Comparison of ENCODE assay signal across 25 mouse cellular contexts in the genomic region with DNA sequence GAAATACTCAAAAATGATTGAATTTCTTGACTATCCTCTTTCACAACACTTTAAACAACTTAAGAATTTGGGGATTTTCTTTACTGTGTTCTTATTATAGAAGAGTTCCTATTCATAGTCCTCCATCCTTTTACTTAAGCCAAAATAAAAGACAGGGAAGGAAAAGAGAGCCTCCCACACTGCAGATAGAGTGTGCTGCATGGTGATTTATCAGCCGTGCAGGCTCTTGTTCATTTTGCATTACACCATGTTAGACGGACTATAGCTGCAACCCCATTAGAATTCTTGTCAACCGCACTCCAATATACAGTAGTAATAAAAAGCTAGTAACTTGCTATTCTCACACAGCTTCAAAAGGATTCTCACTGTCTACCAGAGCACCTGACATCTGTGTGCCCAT.
"Had no signal": no experiment of that assay in that cellular context is flagged by ENCODE, and none has a peak within 500 bp of the region (broad histone marks: within the 10 kb centered on the region; RNA-seq: fewer than 3 reads in every experiment).

No protein-coding gene starts in this region.

- H3K4me2 ChIP-seq: heart, embryonic 12.5 days; hindbrain, embryonic 12.5 days; hindbrain, embryonic 14.5 days; intestine, embryonic 15.5 days; limb, embryonic 12.5 days; liver, embryonic 11.5 days had no signal

- H3K36me3 ChIP-seq: heart, embryonic 10.5 days; heart, embryonic 12.5 days; hindbrain, embryonic 10.5 days; hindbrain, embryonic 12.5 days; intestine, embryonic 15.5 days; limb, embryonic 10.5 days; limb, embryonic 12.5 days had no signal

- H3K4me1 ChIP-seq: heart, embryonic 10.5 days; heart, embryonic 12.5 days; hindbrain, embryonic 10.5 days; hindbrain, embryonic 12.5 days; intestine, embryonic 15.5 days; limb, embryonic 10.5 days; limb, embryonic 12.5 days had no signal

- H3K27me3 ChIP-seq: heart, embryonic 12.5 days; hindbrain, embryonic 12.5 days; intestine, embryonic 15.5 days; limb, embryonic 12.5 days had no signal

- H3K9me3 ChIP-seq: heart, embryonic 10.5 days; heart, embryonic 12.5 days; hindbrain, embryonic 10.5 days; hindbrain, embryonic 12.5 days; intestine, embryonic 15.5 days; limb, embryonic 10.5 days; limb, embryonic 12.5 days had no signal

- H3K9ac ChIP-seq: heart, embryonic 12.5 days; hindbrain, embryonic 12.5 days; hindbrain, embryonic 14.5 days; intestine, embryonic 15.5 days; limb, embryonic 12.5 days had no signal

- H3K4me3 ChIP-seq: gastrocnemius, adult 2 months; heart, embryonic 10.5 days; heart, embryonic 12.5 days; hindbrain, embryonic 10.5 days; hindbrain, embryonic 12.5 days; intestine, embryonic 15.5 days; layer of hippocampus, adult 2 months; limb, embryonic 10.5 days; limb, embryonic 12.5 days had no signal

- ATAC-seq: hindbrain, embryonic 16.5 days; inflammation-experienced regulatory T-cells, adult 6 months; intestine, embryonic 15.5 days; intestine, postnatal 0 days had no signal

- H3K27ac ChIP-seq: gastrocnemius, adult 2 months; heart, embryonic 10.5 days; hindbrain, embryonic 10.5 days; hindbrain, embryonic 12.5 days; hindbrain, embryonic 14.5 days; intestine, embryonic 15.5 days; layer of hippocampus, adult 2 months; limb, embryonic 10.5 days; limb, embryonic 12.5 days had no signal

- DNase-seq: gastrocnemius, adult 2 months; gastrocnemius, postnatal 10 days; gastrocnemius, postnatal 25 days; heart, adult 18-20 months; heart, postnatal 10 days; heart, postnatal 4 days; kidney, adult 18-20 months; kidney, adult 8-10 months; kidney, postnatal 10 days; kidney, postnatal 25 days; kidney, postnatal 4 days; liver had no signal
